Mouse (Mus musculus) cerebral cortex, adult 2 months (tissue): ENCODE measurements around the gene Efcab2.

ENCODE experiments used
- WGBS: fragments of 180-500 bp; shearing (Covaris S2); methylation state at CpG from one replicate; pipeline ENCODE4 v1.1.7; 2018; 5-methylcytosine and 5-hydroxymethylcytosine counted together

Gene Efcab2

DNA sequence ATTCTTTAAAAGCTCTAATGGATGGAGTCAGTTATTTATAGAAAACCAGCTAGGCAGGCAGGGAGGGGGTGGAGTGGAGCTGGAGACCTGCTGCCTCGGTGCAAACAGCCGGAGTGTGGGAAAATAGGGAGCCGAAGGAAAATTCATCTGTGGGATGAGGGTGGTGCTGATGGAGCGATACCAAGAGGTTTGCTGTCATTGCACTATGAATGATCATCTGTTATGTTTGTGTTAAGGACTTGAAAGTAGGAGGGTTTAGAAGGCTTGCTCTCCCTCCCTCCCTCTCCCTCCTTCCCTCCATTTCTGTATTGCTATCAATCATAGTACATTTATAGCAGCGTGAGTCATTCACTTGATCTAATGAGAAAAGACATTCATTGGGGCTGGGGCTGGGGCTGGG lies 80.9 kb downstream of the Efcab2 start:
- WGBS, result 41% methylated on average over 5 of the region's 5 CpGs

DNA sequence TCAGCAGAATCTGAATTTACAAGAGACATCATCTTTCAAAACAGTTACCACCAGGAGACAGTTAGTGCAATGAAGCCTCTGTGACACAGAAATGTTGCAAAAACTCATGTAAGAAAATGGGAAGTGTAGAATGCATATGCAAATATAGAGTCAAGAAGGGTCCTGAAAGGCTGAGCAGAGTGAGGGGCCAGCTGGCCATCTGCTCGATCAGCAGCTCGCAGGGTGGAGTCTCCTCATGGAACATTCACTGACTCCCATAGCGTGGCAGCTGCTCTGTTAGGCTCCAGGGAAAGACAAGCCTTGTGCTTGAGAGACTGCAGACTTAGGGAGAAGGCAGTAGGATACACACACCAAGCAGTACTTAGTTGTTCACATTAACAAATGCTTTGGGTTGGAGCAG lies 83.2 kb downstream of the Efcab2 start:
- WGBS, result 44% methylated on average over 3 of the region's 3 CpGs

DNA sequence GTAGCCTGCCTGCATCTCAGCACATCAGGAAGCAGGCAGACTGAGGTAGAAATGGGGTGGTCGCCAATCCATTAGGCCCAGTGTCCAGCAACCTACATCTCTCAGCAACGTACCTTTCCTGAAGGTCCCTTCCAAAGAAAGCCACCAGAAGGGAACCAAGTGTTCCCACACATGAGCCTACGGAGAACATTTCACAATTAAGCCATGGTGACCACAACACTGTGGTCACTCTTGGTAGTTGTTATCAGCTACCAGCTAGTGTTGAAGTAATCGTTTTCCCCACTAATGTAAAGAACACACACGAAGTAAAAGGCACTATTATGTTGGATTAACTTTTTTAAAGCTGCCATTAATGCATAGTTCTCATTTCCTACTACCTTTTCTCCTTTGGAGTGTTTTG lies 85.8 kb downstream of the Efcab2 start:
- 88% methylated on average over 5 of the region's 5 CpGs for WGBS

DNA sequence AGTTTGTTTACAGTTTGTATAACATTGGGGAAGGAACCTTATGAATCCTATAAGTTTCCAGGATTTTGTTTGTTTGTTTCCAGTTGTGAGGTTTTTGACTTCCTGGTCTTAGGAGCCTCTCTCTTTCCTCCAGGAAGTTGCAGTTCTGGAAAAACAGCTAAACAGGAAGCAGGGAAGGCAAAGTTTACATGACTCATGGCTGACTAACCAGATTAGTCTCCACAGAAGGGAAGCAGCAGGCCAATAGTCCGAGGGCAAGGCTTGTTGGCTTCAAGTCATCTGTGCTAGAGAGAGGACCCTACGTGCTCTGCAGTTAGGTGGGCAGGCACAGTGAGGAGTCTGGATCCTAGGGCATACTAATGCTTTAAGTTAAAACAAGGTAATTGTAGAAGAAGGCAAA lies 86.6 kb downstream of the Efcab2 start:
- WGBS, result 67% methylated on average over 2 of the region's 2 CpGs

DNA sequence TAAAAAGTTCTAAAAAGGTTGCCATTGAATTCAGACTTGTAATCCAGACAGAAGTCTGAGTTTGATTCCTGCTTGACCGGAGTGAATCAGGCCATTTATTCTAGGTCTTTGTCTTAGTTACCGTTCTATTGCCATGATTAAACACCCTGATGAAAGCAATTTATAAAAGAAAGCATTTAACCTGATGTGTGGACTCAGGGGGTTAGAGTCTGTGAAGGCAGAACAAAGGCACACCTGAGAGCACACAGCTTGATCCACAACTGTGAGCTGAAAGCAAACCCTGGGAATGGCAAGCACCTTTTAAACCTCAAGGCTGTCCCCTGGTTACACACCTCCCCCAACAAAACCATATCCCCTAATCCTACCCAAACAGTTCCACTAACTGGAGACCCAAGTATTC lies 90.3 kb downstream of the Efcab2 start:
- 75% methylated on average over 2 of the region's 2 CpGs for WGBS

DNA sequence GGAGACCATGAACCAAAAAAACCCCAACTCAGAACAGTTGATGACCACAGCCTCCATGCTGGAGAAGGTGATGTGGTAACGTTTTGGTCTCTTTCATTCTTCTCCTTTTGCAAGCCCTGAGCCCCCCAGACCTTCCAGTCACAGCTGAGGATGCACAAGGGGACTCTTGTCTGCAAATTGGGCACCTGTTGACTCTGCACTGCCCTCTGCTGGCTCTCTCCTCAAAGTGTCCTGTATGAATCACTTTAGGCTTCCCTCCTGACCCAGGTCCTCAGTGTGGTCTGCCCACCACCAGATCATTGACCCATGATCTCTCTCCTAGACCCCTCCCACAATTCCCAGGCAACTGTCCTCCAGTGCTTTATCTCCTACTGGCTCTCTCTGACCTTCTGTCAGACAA lies 91.0 kb downstream of the Efcab2 start:
- WGBS, result 50% methylated on average over 1 of the region's 1 CpGs

DNA sequence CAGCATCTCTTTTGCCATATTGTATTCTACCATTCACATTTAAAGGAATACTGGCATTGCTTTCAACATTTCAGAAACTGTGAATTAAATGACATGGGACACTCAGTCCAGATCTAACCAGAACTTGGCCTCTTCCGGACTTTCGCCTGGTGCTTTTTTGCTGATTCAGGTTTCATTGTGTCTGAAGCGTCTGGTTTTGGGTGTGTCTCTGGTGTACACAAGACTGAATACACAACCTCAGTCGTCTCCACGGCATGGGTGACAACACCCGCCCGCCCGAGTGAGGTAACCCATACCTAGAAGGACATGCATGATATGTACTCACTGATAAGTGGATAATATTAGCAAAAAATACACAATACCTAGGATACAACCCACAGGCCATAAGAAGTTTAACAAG lies 101.1 kb downstream of the Efcab2 start:
- WGBS, result 94% methylated on average over 8 of the region's 8 CpGs

DNA sequence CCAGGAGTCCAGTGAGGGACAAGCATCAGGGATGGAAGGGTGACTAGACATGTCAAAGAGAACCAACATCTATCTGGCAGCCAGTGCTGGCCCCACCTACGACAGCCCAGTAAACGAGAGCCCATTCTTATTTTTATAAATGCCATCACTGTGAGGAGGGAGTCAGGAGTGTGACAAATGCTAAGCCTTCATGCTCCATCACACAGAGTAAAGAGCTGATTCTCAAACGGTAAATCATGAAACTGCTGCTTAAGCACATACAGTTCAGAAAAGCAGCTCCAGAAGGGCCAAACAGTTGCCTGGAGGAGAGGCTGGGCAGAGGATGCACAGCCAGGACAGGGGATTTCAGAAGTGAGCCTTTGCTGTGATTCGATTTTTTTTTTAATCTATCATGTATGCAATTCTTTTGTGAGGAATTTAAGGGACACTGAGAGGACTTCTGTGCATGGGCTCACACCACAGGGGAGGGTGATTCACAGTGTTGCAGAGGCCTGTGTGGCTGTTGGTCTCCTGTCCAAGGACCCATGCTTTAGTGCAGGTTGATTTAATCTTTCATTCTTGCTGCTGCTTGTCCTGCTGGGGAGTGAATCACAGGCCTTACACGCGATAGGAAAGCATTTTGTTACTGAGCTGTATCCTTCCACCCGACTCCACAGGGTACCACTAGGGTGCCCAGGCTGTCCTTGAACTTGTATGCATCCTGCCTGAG lies 106.6 kb downstream of the Efcab2 start:
- WGBS, result 62% methylated on average over 7 of the region's 7 CpGs

DNA sequence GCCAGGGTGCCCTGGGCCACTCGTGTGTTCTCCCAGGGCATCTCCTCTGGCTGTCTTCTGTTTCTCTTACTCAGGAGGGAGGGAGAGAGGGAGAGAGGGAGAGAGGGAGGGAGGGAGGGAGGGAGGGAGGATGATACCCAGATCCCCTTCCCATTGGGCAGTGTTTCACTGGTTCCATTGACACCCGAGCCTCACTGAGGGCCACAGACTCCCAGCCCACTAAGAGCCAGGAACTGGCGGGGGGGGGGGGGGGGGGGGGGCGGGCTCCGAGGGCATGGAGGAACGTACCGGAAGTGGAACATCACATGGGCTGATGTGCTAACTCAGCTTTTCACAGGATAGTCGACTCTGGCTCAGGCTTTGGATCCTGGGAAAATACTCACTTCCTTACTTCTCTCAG lies 108.1 kb downstream of the Efcab2 start:
- WGBS, result 35% methylated on average over 7 of the region's 8 CpGs

DNA sequence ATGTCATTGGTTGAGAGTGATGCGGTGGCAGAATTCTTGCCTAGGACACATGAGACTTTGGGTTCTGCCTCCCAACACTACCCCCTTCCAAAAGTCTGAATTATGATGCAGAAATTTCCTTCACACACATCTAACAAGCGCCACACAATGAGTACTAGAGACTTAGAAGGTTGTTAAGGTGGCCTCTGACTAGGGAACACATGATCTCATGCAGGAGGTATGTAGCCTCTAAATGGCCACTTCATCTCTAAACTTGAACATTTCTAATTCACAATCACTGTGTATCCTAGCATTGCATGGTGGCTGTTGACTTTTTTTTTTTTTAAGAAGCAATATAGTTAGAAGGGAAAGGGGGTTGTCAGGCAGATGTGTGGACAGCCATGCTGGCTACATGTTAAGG lies 110.0 kb downstream of the Efcab2 start:
- WGBS, result 87% methylated on average over 2 of the region's 2 CpGs

DNA sequence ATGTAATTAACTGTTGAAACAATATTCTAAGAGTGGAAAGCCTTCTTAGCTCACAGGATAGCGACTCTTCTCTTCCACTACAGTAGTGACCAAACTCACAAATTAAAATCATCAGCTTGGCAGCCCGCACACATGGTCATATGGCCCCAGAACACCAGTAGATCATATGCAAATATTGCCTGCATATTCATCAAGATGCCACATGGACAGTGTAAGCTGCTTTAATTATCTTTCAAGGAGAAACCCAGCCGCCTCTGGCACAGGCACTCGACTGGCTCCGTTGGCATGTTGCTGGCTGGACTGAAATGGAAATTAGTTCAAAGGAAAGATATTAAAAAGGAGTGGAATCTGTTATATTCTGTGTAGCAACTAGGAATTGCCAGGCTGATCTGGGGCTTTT lies 116.5 kb downstream of the Efcab2 start:
- WGBS, result 36% methylated on average over 5 of the region's 5 CpGs

DNA sequence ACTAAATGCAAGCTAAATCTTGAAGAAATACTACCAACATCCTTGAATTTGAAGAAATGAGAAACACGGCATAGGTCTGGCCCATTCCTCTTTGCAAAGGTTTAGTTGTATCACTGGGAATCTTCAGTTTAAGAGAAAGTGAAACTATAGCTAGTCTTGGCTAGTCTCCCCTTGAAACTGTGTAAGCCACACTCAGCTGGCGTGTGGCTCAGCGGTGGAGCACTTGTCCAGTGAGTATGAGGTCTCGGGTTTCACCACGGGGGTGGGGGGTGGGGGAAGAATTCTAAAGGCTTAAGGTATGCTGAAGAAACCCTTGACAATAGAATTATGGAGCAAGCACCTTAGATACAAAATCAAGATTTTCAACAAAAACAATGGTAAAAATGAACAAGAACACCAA lies 117.3 kb downstream of the Efcab2 start:
- WGBS, result 73% methylated on average over 5 of the region's 5 CpGs

DNA sequence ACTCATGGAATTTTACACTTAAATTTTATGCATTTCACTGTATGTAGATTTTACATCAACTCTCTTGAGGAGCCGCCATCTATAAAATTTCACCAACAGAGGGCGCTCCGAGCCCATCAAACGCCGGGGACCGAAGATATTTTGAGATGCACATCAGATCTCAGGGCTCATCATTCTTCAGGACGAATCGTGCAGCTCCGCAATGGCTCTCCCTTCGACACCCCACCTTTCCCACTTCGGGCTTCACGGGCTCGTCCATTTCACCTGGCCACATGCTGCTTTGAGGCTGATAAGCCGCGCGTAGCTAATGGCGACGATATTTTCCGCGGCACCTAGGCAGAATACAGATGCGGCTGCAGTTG lies 121.3 kb downstream of the Efcab2 start:
- WGBS, result under 1% methylated on average over 21 of the region's 21 CpGs

DNA sequence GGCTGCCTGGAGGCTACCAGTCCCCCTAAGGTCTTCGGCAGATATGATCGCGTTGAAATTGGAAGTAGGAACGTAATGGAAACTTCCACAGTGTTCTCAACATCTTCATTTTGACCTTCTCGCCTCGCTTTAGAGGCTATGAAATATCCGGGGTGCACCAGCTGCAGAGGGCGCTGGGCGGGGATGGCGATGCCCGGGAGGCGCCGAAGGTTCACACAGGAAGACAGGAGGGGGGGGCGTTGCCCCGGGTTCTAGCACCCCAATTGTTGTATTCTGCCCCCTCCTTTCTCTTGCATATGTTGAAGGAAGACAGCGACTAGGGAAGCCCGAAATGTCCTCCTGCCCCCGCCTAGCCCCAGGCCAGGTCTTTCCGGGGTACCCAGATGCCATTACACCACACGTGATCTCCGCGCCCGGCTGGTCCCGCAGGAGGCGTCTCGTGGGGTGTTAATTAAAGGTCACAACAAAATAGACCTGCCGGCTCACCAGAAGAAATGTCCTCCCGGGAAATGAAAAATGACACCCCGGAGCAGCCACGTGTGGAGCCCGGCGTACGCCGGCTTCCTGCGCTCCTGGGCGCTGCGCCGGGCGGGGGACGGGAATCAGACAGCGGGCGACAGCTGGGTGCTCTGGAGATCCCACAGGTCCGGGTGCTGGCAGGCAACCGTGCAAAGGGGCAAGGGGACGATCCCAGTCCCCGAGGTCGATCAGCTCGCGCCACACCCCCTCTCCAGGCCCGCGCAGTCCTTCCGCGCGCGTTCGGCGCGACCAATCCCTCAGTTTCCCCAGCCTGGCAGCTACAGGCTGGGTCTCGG lies 121.9 kb downstream of the Efcab2 start:
- WGBS, result under 1% methylated on average over 59 of the region's 59 CpGs

DNA sequence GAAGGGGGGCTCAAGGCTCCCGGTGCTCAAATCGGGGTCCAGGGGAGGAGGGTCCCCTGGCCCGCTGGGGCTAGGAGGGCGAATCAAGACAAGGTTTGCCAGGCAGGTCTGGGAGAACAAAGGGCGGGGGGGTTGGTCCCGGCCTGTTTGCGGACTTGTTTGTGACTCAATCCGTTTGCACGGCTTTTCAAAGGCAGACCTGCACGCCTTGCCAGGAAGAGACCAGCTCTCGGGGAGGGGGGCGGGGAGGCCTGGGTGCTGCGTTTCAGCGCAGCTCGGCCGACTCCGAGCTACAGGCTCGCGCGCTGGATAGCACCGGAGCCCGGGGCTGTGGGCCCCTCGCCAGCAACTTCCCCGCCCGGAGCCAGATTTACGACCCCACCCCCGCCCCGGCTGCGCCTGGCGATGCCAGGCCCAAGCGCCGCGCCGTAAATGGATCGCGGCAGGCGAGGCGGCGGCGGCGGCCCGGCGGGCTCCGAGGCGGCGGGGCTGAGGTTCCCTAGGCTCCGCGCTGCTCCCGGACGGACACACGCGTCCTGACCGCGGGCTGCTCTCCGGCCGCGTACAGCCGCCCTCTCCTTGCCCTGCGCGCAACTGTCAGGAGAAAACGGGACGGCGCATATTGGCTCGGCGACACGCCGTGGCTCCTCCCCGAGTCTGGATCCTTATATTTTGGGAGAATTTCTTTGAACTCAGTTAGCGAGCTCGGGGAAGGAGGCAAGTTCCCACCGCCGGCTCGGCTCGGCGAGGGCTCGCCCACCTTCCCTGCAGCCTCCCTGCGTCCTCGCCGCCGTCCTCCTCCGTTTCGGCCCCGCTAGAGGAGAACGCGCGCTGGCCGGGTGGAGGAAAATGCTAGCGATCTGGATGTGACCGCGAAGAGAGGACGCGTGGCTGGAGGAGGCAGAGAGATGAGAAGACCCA lies 122.8 kb downstream of the Efcab2 start, which contains the start of gene Kif26b:
Gene Kif26b, plus strand, starts transcription at position 695 of the 921 bp plus-strand sequence.
- WGBS, result under 1% methylated on average over 92 of the region's 92 CpGs

DNA sequence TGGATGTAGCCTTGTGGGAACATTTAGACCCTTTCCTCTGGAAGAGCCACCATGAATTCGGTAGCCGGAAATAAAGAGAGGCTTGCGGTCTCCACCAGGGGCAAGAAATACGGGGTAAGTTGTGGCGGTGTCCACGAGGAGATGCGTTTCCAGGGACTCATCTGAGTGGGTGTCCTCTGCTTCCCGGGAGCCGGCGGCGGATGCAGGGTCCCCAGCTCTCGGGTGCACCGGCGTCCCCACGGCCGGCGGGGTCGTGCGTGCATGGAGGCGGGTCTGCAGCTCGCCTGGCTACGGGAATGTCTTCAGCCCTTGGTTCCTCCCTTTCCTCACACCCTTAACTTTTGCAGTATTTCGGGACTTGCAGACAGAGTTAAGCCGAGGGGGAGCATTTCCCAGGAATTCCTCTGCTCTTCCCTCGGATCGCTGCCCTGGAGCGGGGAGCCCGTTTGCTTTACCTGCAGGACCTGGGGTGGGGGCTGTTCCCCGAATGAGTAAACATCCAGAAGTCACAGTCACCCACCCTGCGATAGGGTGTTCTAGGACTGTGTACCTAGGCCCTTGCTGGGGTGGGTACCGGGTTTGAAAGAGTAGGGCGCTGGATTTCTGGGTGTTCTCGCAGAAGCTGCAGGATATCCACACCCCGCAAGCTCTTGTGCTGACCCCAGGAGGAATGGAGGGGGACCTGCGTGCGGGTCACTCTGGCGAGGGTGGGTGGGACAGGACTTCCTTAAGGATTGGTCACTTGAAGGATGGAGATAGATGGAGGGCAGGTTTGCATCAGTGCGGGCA lies 123.8 kb downstream of the Efcab2 start:
- 1% methylated on average over 38 of the region's 38 CpGs for WGBS

DNA sequence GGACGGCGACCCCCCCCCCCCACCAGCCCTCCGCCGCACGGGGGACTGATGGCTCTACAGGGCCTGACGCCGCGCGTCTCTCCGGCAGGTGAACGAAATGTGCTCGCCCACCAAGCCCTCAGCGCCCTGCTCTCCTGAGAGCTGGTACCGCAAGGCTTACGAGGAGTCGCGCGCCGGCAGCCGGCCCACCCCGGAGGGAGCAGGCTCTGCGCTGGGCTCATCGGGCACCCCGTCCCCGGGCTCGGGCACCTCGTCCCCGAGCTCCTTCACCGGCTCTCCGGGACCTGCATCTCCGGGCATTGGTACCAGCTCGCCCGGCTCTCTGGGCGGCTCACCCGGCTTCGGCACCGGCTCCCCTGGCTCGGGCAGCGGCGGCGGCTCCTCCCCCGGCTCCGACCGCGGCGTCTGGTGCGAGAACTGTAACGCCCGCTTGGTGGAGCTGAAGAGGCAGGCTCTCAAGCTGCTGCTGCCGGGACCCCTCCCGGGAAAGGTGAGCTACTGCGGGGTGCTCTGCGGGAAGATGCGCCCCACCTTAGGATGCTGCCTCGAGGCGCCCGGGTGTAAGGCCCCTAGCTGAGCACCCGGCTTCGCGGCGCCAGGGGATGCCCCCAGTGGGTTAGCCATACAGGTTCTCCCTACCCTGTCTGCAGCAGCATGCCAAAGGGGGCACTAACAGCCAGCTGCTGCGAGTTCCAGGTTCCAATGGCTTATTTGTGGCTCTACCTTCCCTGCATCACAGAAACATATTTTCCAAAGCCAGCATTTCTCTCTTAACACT lies 124.6 kb downstream of the Efcab2 start:
- WGBS, result under 1% methylated on average over 62 of the region's 62 CpGs
